ENCODE assay signal across 22 mouse cellular contexts in genomic region chr9:98326088-98326487, GRCm38 (mm10).
"Had no signal": no experiment of that assay in that cellular context is flagged by ENCODE, and none has a peak within 500 bp of the region (broad histone marks: within the 10 kb centered on the region; RNA-seq: fewer than 3 reads in every experiment).

No protein-coding gene starts in this region.

- DNase-seq: kidney, adult 18-20 months; kidney, adult 9 months; kidney, postnatal 14 days; kidney, postnatal 4 days; layer of hippocampus, postnatal 36 days; liver; liver, embryonic 13.5 days; liver, postnatal 0 days; lung, postnatal 10 days; lung, postnatal 36 days; right cerebral cortex, postnatal 14 days; thymus, adult 2 months; thymus, postnatal 14 days; thymus, postnatal 4 days had no signal

- H3K27ac ChIP-seq: limb, embryonic 10.5 days; limb, embryonic 13.5 days; liver, embryonic 13.5 days; lung, embryonic 15.5 days; midbrain, embryonic 10.5 days; midbrain, embryonic 13.5 days; neural tube, embryonic 13.5 days had no signal

- H3K4me1 ChIP-seq: lung, embryonic 15.5 days had no signal

- H3K36me3 ChIP-seq: limb, embryonic 10.5 days; limb, embryonic 13.5 days; lung, embryonic 15.5 days; midbrain, embryonic 10.5 days; midbrain, embryonic 13.5 days; neural tube, embryonic 13.5 days had no signal

- H3K9me3 ChIP-seq: limb, embryonic 10.5 days; limb, embryonic 13.5 days; liver, embryonic 13.5 days; lung, embryonic 15.5 days; midbrain, embryonic 10.5 days; neural tube, embryonic 13.5 days had no signal

- H3K4me3 ChIP-seq: limb, embryonic 10.5 days; limb, embryonic 13.5 days; liver, embryonic 13.5 days; lung, embryonic 15.5 days; megakaryocyte, embryonic 14.5 days; midbrain, embryonic 10.5 days; midbrain, embryonic 13.5 days; myocyte; neural tube, embryonic 13.5 days had no signal

- H3K27me3 ChIP-seq: limb, embryonic 13.5 days; liver, embryonic 13.5 days; lung, embryonic 15.5 days; megakaryocyte, embryonic 14.5 days; neural tube, embryonic 13.5 days had no signal
